8 mouse cellular contexts compared by ENCODE assay signal in genomic region chr7:141099911-141100691, GRCm38 (mm10). TPM values are rescaled to one million over a fixed set of nuclear protein-coding genes. Genes with fewer than 3 reads are reported as not detected.
DNase-seq lines count a peak whose midpoint lies in the region; ATAC-seq and TF ChIP-seq lines count a peak whose summit lies in the region.

TSS of gene Sigirr (minus strand) at chr7:141100572.

- TF ChIP-seq CTCF in stomach, postnatal 0 days (IDR thresholded peaks at IDR 0.05; ENCODE audit: low read depth), result 0 out of 2 replicates have a peak, but pooled peaks have one; percentile 3

- H3K27ac ChIP-seq in embryonic facial prominence, embryonic 12.5 days, result no peak within 1 kb of the TSS
- H3K27ac ChIP-seq in hindbrain, embryonic 15.5 days (replicated peaks), result no peak within 1 kb of the TSS
- no peak within 1 kb of the TSS for H3K27ac ChIP-seq in limb, embryonic 15.5 days
- H3K27ac ChIP-seq in midbrain, embryonic 14.5 days (replicated peaks; ENCODE audit: low read depth, low read length), result no peak within 1 kb of the TSS
- H3K27ac ChIP-seq in stomach, postnatal 0 days (replicated peaks), result peak within 1 kb of the TSS; percentile 67

- peaks cover 45% of the 10 kb centered on the region for H3K27me3 ChIP-seq in embryonic facial prominence, embryonic 12.5 days
- H3K27me3 ChIP-seq in hindbrain, embryonic 15.5 days, result peaks cover 42% of the 10 kb centered on the region
- H3K27me3 ChIP-seq in limb, embryonic 15.5 days, result peaks cover 46% of the 10 kb centered on the region
- peaks cover 27% of the 10 kb centered on the region for H3K27me3 ChIP-seq in midbrain, embryonic 14.5 days (ENCODE audit: control insufficient read depth, insufficient read depth, low read length)
- H3K27me3 ChIP-seq in stomach, postnatal 0 days (ENCODE audit: control insufficient read depth, insufficient read depth, low read length), result no peaks in the 10 kb centered on the region

- peaks cover 4% of the 10 kb centered on the region; the same call in 1 of the 2 replicates for H3K4me1 ChIP-seq in embryonic facial prominence, embryonic 12.5 days
- peaks cover 13% of the 10 kb centered on the region for H3K4me1 ChIP-seq in hindbrain, embryonic 15.5 days (replicated peaks)
- H3K4me1 ChIP-seq in limb, embryonic 15.5 days, result peaks cover 15% of the 10 kb centered on the region
- H3K4me1 ChIP-seq in midbrain, embryonic 14.5 days (ENCODE audit: control insufficient read depth, insufficient read depth, low read length), result no peaks in the 10 kb centered on the region
- no peaks in the 10 kb centered on the region for H3K4me1 ChIP-seq in stomach, postnatal 0 days (replicated peaks; ENCODE audit: control insufficient read depth, insufficient read depth)

- peak within 1 kb of the TSS; percentile 66 for H3K4me2 ChIP-seq in embryonic facial prominence, embryonic 12.5 days (replicated peaks)
- H3K4me2 ChIP-seq in hindbrain, embryonic 15.5 days, result peak within 1 kb of the TSS; percentile 87
- H3K4me2 ChIP-seq in limb, embryonic 15.5 days, result peak within 1 kb of the TSS; percentile 75
- peak within 1 kb of the TSS; percentile 62 for H3K4me2 ChIP-seq in midbrain, embryonic 14.5 days (ENCODE audit: low read length)
- H3K4me2 ChIP-seq in stomach, postnatal 0 days (replicated peaks; ENCODE audit: low read depth), result peak within 1 kb of the TSS; percentile 79

- no peak for TF ChIP-seq EP300 in stomach, postnatal 0 days (optimal IDR thresholded peaks at IDR 0.05)

- peak; percentile 42 for DNase-seq in urinary bladder, adult 2 months (ENCODE audit: low spot score)
- DNase-seq in urinary bladder, postnatal 10 days (ENCODE audit: low spot score), result no peak
- peak; percentile 73 for DNase-seq in midbrain, embryonic 14.5 days
- DNase-seq in stomach, postnatal 0 days (ENCODE audit: low spot score), result peak; percentile 85

- WGBS in embryonic facial prominence, embryonic 12.5 days, result 1% methylated on average over 56 of the region's 56 CpGs
- 2% methylated on average over 56 of the region's 56 CpGs for WGBS in hindbrain, embryonic 15.5 days
- 1% methylated on average over 56 of the region's 56 CpGs for WGBS in limb, embryonic 15.5 days
- WGBS in midbrain, embryonic 14.5 days, result 1% methylated on average over 56 of the region's 56 CpGs
- under 1% methylated on average over 56 of the region's 56 CpGs for WGBS in stomach, postnatal 0 days

- H3K9me3 ChIP-seq in embryonic facial prominence, embryonic 12.5 days, result no peaks in the 10 kb centered on the region
- no peaks in the 10 kb centered on the region for H3K9me3 ChIP-seq in hindbrain, embryonic 15.5 days
- no peaks in the 10 kb centered on the region for H3K9me3 ChIP-seq in limb, embryonic 15.5 days
- H3K9me3 ChIP-seq in midbrain, embryonic 14.5 days (ENCODE audit: control insufficient read depth, low read length), result no peaks in the 10 kb centered on the region
- H3K9me3 ChIP-seq in stomach, postnatal 0 days (ENCODE audit: control insufficient read depth, low read length), result no peaks in the 10 kb centered on the region

- peak within 1 kb of the TSS; percentile 39; the same call in 1 of the 2 replicates for H3K9ac ChIP-seq in embryonic facial prominence, embryonic 12.5 days
- peak within 1 kb of the TSS; percentile 43 for H3K9ac ChIP-seq in hindbrain, embryonic 15.5 days
- peak within 1 kb of the TSS; percentile 29; the same call in 1 of the 2 replicates for H3K9ac ChIP-seq in limb, embryonic 15.5 days
- H3K9ac ChIP-seq in midbrain, embryonic 14.5 days (replicated peaks; ENCODE audit: low read length), result peak within 1 kb of the TSS; percentile 40
- H3K9ac ChIP-seq in stomach, postnatal 0 days (ENCODE audit: low read length), result peak within 1 kb of the TSS; percentile 56

- no peak for ATAC-seq in embryonic facial prominence, embryonic 12.5 days (ENCODE audit: insufficient number of reproducible peaks, insufficient read depth, low FRiP score, low TSS enrichment)
- 0 out of 2 replicates have a peak, but pooled peaks have one; percentile 42 for ATAC-seq in hindbrain, embryonic 15.5 days (ENCODE audit: low FRiP score, low read depth)
- ATAC-seq in limb, embryonic 15.5 days (ENCODE audit: insufficient number of reproducible peaks, low FRiP score, low TSS enrichment, low read depth), result no peak
- no peak for ATAC-seq in midbrain, embryonic 14.5 days (ENCODE audit: low FRiP score, low TSS enrichment)
- ATAC-seq in stomach, postnatal 0 days (ENCODE audit: low FRiP score, low TSS enrichment), result peak; percentile 74
- ATAC-seq in erythroid progenitor cell, adult 5-6 weeks (replicated peaks; ENCODE audit: low FRiP score, poor library complexity, severe bottlenecking), result no peak

- no peaks in the 10 kb centered on the region for H3K36me3 ChIP-seq in embryonic facial prominence, embryonic 12.5 days
- H3K36me3 ChIP-seq in hindbrain, embryonic 15.5 days, result no peaks in the 10 kb centered on the region
- H3K36me3 ChIP-seq in limb, embryonic 15.5 days, result no peaks in the 10 kb centered on the region
- no peaks in the 10 kb centered on the region for H3K36me3 ChIP-seq in midbrain, embryonic 14.5 days (ENCODE audit: control insufficient read depth, insufficient read depth, low read length)
- H3K36me3 ChIP-seq in stomach, postnatal 0 days (ENCODE audit: control insufficient read depth, insufficient read depth, low read length), result no peaks in the 10 kb centered on the region

- H3K4me3 ChIP-seq in embryonic facial prominence, embryonic 12.5 days, result peak within 1 kb of the TSS; percentile 37
- H3K4me3 ChIP-seq in hindbrain, embryonic 15.5 days, result peak within 1 kb of the TSS; percentile 48
- peak within 1 kb of the TSS; percentile 37 for H3K4me3 ChIP-seq in limb, embryonic 15.5 days
- peak within 1 kb of the TSS; percentile 37 for H3K4me3 ChIP-seq in midbrain, embryonic 14.5 days (replicated peaks; ENCODE audit: low read depth, low read length)
- peak within 1 kb of the TSS; percentile 39 for H3K4me3 ChIP-seq in stomach, postnatal 0 days (ENCODE audit: low read depth, low read length)

RNA-seq across cellular contexts. Expression of gene Sigirr, which starts in this region (rescaled TPM):
- 13.8 and 15.0 TPM in 2 replicates for polyA plus RNA-seq in urinary bladder, adult 2 months (2012; rRNA removed)
- 1.9 and 3.0 TPM in 2 replicates for polyA plus RNA-seq in embryonic facial prominence, embryonic 12.5 days (2016; fragmentation: Nextera tagmentation; extraction: Ambion mirVana)
- 3.2 and 3.3 TPM in 2 replicates for polyA plus RNA-seq in hindbrain, embryonic 15.5 days (2015; fragmentation: Nextera tagmentation; extraction: Ambion mirVana)
- 3.3 and 3.8 TPM in 2 replicates for polyA plus RNA-seq in limb, embryonic 15.5 days (2015; fragmentation: Nextera tagmentation; extraction: Ambion mirVana)
- 1.2 and 2.1 TPM in 2 replicates for polyA plus RNA-seq in midbrain, embryonic 14.5 days (2014; fragmentation: Nextera tagmentation; extraction: Ambion mirVana)
- 12.6 and 14.0 TPM in 2 replicates for polyA plus RNA-seq in stomach, postnatal 0 days (2015; fragmentation: Nextera tagmentation; extraction: Ambion mirVana)
- total RNA-seq in erythroid progenitor cell, adult 5-6 weeks (2015; ENCODE audit: low replicate concordance), result 4.2 and 10.5 TPM in 2 replicates
- total RNA-seq in erythroid progenitor cell, adult 5-6 weeks (2017; ENCODE audit: low replicate concordance), result 1.5 TPM in 1 of 2 replicates, not detected in the other

Comparison
In these comparisons a context has a peak if more than half of its experiments do, and no peak if none do; other contexts are left out.
1. ATAC-seq: peak in hindbrain, embryonic 15.5 days (single experiment) and stomach, postnatal 0 days (single experiment); none in embryonic facial prominence, embryonic 12.5 days (single experiment), limb, embryonic 15.5 days (single experiment), midbrain, embryonic 14.5 days (single experiment) and erythroid progenitor cell, adult 5-6 weeks (single experiment).
2. Peak in every context shown above with its lines, with median percentiles within 50 percentile points of each other: H3K4me2 ChIP-seq, H3K4me3 ChIP-seq and H3K9ac ChIP-seq.